Mouse (Mus musculus) cerebellum, postnatal 10 days (tissue): ENCODE results near the gene Fzr1.

Experiments
- DNase-seq, 2 experiments: peaks; one replicate each; pipeline ENCODE4 v3.0.0; 2021; ENCODE audit warnings: mixed read lengths in 2 of 2

The Fzr1 gene

DNA sequence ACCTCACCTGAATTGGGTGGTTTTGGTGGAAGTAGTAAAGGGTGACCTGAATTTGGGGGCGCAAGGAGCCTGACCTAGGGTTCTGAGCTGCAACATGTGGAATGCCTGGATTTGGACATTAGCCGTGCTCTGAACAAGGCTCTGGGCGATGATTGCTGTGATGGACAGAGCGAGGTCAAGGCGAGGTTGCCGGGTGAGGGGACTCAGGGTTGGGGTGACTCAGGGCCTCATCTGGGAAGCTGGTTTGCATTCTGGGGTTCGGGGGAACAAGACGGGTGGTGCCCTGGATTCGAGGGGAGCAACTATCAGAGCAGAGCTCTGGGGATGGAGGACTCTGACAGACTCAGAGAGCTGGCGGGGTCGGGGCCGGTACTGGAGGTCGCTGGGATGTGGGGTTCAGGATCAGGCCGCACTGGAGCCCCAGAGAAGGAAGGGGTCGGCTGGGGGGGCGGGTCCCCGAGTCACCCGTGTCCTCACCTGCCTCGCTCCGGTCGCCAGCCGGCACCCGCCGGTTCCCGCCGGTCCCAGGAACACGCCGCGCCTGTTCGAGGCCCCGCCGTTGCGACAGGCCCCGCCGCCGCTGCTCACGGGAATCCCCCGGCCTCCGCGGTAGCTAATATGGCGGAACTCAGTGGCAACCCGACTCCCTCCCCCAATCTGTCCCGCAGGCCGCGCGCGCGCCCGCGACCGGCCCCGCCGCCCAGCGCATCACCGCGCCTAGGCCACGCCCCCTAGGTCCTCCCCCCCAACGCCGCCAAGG is at the start of gene Fzr1:
Gene Fzr1 (minus strand): TSS at position 724 of the 760 bp plus-strand sequence.
- DNase-seq: no peak

DNA sequence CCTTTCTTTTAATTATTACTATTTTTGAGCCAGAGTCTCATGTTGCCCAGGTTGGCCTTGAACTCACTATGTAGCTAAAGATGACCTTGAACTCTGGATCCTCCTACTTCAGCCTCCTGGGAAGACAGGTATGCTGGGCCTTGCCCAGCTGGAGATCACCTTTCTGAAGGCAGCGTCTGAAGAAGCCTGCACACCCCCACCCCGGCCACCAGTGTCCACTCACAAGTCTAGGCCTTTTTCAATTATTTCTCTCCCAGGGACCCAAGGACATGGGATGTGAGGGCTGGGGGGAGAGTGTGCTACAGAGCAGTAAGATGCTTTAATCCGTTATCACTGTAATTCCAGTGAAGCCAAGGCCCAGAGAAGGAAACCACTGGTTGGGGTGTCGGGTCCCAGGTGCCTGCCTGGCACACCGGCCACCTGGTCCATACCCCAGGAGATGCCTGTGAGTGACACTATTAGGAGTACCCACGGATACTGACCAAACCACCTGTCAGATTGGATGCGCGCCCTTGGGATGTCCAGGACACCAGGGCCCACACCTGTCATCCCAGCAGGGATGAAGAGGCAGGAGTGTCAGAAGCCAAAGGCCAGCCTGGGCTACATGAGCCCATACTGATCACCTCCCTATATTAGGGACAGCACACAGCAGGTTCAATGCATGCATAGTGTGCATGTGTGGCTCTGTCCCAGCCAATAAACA is 49.6 kb upstream of the Fzr1 start:
- peak; percentile 62 to 70 for DNase-seq

DNA sequence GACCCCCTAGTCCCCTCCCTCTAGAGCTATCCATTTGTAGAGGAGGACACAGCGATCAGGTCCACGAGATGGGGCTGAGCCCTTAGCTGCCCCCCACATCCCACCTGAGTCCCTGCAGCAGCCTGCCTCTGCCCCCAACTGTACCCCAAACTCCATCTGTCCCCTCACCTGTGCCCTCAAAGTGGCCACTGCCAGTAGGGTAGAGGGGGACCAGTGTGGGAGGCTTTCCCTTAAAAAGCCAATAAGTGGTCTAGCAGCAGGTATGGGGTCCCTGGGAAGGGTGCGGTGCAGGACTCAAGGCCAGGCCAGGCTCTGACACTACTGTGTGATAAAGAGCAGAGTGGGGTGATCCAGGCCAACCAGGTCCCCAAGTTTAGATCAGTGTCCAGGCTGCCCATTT is 49.0 kb upstream of the Fzr1 start:
- no peak for DNase-seq

DNA sequence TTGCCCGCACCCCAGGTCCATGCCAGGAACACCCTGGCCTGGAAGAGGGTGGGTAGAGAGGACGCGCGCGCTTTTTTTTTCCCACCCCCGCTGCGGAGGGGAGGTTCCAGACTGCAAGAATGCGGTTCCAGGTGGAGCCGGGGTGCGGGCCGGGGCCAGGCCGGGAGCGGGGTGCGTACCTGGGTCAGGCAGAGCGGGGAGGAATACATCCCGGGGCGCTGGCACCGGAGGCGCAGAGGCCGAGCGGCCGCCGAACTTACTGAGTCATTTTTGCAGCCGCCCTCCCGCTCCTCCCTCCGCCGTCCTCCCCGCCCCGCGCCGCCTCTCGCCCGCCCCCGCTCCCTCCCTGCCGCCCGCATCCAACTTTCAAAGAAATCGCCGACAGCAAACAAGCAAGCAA is 48.6 kb upstream of the Fzr1 start:
- peak; percentile 76 to 81 for DNase-seq

DNA sequence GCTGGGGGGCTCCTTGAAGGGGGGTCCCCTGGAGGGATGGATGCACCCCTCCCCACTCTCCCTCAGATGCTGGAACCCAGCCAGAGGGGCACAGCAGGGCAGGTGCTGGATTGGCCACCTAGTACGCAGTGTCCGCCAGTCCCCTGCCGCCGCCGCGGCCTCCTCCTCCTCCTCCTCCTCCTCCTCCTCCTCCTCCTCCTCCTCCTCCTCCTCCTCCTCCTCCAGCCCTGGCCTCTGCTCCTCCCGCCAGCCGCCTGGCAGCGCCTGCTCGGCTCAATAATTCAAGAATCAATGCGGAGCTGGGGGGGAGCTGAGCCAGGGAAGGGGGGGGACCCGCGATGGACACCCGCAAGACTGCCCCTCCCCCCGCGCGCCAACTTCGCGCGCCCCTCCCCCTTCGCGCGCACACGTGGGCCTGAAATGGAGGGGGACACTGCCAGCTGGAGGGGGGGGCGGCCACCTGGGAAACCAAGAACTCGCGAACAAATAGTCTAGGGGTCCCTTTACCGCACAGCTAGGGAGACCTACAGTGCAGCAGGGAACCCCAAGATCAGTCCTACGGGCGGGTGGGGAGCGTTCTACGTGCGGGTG is 47.9 kb upstream of the Fzr1 start:
- DNase-seq: peak; percentile 82 to 84

DNA sequence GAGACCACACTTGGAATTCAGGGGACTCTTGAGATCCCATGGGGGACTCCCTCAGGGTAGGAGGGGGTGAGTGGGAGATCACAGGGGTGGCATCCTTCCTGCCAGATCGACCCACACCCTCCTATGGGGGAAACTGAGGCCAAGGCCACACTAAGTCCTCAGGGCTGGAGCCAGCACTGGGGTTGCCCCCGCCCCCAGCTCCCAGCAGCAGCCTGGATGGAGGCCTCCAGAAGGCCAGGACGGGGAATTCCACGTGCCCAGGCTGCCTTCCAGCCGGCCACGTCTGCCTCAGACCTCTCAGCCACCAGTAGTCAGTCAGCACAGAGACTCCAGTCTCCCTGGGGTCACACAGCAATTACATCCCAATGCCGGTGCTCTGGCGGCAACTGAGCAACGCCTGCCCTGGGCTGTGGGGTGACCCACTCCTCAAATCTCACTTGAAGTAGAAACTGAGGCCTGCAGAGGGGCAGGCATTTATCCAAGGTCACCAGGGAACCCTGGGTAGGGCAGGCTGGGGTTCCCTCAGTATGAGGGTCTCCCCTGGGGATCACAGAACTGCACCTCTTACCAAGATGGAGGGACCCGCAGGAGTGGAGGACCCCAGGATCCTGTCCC is 47.0 kb upstream of the Fzr1 start:
- DNase-seq: peak; percentile 72 to 76

DNA sequence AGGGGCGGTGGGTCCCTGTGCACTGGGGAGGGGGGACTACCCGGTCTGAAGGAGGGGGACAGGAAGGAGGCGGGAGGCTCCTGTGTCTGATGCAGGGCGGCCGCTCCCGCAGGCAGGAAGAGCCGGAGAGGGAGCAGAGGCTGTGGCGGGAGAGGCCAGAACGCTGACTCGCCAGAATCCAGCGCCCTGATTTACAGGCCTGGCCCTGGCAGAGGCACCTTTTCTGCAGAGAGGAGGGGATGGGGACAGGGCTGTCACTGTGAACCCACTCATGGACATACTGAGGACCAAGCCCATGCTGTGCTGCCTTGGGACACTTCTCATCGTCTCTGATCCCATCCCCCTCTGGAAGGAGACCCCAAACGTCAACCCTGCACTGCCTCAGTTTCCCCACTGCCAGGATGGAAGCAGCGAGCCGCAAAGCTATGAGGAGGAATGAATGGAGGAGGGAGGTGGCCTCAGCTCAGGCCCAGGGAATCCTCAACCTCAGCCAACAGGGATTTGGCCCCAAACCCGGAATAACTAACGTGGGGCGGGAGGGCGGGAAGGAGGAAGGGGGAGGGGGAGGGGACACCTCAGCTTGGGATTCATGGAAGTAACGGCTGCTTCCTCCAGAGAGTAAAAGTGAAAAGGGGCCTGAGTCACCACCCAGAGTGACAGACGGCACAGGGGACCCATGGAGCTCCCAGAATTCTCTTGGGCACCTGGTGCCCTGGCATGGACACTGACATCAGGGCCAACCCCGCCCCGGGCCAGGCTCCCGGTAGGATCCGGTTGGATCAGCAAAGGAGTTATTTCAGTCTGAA is 46.1 kb upstream of the Fzr1 start:
- peak; percentile 83 to 85 for DNase-seq

DNA sequence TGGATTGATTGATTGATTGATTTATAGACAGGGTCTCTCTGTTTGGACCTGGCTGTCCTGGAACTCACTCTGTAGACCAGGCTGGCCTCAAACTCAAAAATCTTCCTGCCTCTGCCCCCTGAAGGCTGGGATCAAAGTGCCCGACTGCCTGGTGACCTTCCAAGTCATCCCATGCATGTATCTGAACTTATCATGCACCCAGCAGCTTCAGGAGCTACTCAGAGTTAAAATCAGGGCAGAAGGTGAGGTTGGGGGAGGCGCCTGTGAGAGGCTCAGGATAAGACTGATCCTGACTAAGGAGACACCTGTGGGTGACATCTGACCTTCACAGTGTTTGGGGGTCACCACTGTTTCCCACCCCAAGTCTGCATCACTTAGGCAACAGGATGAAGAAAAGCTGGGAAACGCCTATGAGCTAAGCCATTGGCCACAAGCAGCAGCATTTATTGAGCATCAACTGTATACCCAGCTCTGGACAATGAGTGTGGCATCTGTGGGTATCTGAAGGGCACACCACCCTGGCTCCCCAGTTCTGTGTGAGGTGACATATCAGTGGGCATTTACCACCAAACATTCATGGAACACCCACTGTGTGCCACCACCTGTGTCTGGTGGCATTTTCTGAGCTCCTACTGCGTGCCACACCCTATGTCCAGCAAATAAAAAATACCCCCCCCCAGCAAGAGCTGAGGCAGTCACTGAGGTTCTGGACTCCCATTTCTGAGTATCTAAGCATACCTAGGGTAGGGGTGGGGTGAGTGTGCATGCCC is 45.3 kb upstream of the Fzr1 start:
- DNase-seq: peak in 1 of 2 experiments; percentile 12

DNA sequence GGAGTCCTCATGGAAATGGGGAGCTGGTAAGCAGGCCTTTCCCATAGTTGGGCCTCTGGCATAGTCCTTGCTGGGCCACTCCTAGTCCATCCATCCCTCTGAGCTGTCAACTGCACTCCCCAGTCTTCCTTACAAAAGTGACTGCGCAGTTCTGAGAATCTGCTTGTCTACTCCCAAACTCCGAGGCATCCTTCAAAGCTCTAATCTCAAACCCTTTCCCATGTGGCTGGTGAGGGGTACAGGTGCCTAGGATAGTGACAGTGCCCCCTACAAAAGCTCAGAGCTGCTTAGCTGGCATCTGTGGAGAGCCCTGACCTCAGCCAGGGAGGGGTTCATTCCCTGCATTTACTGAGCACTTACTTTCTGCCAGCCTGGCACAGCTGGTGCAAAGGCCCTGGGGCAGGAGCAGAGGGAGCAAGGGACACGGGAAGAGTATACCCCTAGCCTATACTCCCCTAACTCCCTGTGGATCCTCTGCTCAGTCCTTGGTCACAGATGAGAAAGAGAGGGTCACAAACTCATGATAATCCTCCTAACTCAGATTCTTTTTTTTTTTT is 44.4 kb upstream of the Fzr1 start:
- peak; percentile 27 to 31 for DNase-seq

DNA sequence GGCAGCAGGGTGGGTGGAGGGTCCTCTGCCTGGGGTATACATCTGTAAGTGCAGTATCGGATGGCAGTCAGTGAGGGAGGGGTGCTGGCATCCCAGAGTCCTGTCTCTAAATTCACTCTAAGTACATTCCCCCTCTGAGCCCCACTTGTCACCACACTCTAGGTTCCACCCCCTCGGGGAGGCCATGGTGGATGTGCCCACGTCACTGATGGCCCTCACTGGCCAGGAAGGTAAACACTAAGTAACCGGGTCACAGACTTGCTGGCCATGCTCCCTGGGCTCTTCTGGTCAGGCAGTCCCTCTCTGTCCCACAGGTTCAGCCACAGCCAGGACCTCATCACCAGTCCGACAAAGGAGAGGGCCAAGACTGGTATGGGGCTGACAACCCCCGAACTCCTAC is 43.9 kb upstream of the Fzr1 start:
- DNase-seq: peak; percentile 15 to 26

DNA sequence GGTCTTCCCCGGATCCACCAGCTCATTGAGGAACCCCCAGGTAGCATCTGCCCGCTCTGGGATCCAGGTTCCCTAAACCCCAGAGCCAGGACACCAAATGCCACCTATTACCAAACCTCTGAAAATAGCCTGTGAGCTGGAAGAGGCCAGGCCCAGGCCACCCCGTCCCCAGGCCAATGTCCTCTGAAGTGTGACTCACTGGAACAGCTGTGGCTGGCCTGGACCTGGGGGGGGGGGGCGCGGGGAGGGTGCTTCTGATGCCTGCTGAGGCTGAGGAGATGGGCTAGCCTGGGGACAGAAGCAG is 43.4 kb upstream of the Fzr1 start:
- DNase-seq: peak; percentile 13 to 29

DNA sequence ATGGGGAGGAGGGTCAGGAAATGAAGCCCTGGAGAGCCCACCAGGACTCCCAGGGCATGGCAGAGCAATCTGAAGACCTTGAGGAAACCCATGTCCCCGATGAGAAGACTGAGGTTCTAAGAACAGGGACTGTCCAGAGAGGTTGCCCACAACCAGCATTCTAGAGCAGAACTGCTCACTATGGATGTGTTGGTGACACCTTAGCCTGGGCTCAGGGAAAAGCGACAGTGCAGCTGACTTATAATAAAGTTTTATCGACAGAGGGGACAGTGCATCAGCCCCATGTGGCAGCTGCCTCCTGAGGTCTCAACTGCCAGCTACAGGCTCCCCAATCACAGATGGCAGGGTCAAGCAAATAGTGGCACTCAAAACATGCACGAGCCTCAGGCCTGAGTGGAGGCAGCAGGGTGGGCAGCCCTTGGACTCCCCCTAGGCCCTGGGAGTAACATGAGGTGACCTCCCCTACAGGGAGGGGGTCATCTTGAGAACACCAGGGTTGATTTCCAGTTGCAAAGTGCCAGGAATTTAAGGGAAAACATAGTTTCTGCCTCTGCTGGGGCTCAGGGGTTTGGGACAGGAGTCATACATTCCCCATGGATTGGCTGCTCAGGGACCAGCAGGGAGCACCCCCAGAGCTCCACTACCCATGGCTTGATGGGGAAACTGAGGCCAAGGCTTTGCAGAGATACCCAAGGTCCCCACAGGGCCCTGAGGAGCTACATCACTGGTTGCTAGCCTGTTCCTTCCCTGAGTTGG is 42.9 kb upstream of the Fzr1 start:
- peak; percentile 25 to 27 for DNase-seq

DNA sequence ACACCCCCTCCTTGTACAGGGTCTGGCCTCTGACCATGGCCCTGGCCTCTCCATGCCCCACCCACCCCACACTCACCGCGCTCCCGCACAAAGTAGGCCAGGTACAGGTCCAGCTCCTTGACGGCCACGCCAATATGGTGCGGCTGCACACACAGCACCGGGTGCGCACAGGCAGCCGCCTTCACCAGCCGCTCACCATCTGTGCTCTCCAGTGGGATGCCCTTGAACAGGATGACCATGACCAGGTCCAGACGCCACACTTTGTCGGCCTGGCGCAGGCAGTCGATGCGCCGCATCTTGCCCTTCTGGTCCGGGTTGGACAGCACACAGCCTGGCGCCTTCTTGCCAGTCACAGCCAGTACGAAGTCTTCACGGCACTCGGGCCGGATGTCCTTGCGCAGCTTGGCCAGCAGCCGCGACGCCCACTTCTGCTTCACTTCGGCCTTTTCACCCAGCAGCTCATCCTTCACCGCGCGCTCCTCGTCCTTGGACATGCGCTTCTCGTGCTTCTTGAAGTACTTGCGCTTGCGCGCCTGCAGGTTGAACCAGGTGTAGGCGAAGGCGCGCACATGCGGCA is 42.0 kb upstream of the Fzr1 start:
- DNase-seq: peak; percentile 85 to 89

DNA sequence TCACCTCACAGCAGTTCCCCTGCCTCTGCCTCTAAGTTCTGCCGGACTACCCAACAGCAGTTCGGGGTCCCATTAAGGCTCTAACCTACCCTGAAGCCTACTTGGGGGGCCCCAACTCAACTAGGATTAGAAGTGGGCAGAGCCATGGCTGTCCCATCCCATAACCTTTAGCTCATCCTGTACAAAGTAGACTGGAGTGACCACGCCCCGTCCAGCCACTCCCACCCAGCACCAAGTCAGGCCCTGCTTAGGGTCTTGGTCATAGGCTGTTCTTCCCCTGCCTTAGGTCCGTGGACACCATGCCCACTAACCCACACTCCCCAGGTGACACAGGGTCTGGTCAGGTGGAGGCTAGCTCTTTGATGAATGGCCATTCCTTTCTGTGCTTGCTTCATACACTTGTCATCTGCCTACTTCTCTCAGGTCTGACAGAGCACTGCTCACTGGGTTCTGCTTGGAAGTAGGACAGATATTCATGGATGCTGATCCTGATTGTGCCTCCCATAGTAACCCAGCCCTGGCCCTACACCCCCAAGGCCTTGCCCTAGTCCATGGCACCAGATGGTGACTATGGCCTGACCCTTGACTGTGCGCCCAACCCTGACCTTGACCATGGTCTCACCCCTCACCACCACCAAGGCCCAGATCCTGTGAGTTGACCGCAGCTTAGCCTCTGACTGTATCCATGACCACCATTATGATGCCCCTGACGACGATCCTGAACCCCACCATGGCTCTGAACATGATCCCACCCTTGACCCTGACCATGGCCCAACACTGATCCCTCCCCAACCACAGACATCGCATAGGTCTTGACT is 41.0 kb upstream of the Fzr1 start:
- DNase-seq: peak; percentile 22 to 40

DNA sequence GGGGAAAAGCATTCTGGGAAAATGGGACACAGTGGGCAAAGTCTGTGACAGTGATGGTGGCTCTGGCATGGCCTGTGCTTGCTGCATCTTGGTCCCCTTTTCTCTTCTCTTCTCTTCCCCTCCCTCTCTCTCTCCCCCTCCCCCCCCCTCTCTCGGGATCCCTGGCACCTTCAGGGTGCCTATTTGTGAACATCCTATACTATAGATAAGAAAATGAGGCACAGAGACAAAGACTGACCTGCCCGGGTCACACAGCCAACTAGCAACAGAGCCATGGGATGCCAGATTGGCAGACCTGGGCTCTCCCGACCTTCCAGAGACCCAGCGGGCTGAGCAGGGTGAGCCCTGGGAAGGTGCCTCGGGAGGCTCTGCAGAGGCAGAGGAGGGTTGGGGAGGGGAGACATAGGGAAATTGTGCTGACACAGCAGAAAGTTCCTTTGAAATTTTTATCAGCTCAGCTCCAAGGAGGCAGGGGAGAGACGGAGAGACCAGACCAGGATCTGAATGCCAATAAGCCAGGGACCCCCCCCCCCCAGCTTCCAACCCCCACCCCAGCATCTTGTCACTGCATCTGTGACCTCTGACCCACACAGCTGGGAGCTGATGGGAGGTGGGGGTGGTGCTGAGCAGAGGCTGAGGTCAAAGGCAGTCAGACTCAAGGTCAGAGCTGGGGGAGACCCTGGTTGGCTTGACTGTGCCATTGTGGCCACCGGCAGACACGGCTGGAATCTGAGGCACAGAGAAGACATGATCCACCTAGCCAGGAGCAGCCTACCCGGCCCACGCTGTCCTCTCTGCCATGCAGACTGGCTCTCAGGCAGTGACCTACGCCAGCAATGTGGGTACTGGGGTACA is 40.1 kb upstream of the Fzr1 start:
- DNase-seq: peak in 1 of 2 experiments; percentile 34

DNA sequence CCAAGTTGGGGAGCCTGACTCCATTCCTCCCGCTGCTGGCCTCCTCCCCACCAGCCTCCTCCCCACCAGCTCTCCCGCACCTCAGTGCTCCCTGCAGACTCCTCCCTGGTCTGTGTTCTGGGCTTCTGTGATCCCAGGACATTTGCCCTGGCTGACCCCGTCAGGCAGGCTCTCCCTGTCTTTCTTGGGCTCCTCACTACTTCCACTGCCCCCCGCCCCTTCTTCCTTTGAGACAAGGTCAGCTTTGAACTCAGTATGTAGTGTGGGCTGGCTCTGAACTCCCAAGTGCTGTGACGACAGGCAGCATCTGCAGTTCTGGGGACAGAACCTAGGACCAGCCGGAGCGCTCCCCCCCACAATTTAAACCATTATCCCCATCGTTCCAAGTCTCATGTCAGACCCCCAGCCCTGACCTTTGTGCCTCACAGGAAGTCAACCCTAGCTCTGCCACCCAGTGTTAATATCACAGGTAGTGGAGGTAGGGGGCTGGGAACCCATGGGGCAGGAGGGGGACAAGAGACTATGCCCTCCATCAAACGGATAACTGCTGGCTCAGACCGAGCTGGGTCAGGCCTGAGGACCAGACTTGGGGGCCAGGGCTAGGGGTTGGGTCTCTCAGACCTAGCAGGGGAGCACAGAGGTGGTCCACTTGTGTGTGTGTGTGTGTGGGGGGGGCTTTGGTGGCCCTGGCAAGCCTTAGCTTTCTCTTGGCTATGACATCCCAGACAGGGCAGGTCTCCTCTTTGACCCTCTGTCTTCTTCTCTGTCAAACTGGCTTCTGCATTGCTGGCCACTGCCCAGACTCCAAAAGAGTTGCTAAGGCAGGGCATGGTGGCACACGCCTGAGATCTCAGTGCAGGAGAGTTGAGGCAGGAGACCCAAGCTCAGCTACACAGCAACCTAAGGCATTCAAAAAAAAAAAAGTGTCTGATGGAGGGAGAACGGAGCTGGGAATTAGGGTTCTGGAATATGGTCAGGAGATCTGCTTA is 39.2 kb upstream of the Fzr1 start:
- DNase-seq: peak in 1 of 2 experiments; percentile 62

DNA sequence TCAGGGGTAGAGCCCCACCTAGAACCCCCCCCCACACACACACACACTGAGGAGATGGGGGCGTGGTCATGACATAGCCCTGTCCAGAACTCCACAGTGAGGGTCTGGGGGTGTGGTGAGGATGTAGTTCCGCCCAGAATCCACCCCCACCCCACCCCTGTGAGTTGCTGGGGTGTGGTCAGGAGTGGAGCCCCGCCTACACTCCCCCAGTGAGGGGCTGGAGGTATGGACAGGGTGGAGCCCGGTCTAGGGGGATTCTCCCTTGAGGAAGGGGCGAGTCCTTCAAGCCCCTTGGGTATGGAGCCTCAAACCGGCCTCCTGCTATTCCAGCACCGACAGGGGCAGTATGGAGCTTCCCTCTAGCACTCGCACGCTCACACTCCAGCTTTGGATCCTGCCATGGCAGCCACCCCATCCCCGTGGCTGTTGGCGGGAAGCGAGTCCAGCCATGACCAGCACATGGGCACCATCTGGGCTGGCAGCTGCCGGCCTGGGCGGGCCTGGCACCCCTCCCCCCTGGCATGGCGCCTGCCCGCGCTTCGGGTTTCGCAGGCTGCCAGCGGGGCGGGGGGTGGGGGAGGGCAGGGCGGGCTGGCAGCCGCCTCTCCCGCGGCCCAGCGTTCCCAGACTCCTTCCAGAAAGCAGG is 38.4 kb upstream of the Fzr1 start:
- DNase-seq: peak; percentile 98 to 99
